Mouse (Mus musculus): ENCODE data around the gene Iqcd. TPM values are rescaled to one million over a fixed set of nuclear protein-coding genes. Genes with fewer than 3 reads are reported as not detected.

Iqcd gene
- polyA plus RNA-seq, 1 experiment from 2014 or later: 0.67 TPM

GRCm38 (mm10) chr5:120562956-120563913 is 25.6 kb upstream of the Iqcd start:
- H3K36me3 ChIP-seq (ENCODE audit: control insufficient read depth, insufficient read depth, low read length): no peaks in the 10 kb centered on the region
- H3K4me2 ChIP-seq (ENCODE audit: low read depth, low read length): peak overlapping the region; percentile 16; the same call in 1 of the 2 replicates
- no peak overlapping the region for H3K4me3 ChIP-seq (replicated peaks; ENCODE audit: low read length)
- 26% methylated on average over 28 of the region's 28 CpGs for WGBS
- H3K27ac ChIP-seq (ENCODE audit: low read length): peak overlapping the region; percentile 94
- H3K9me3 ChIP-seq (replicated peaks; ENCODE audit: control insufficient read depth, low read length): no peaks in the 10 kb centered on the region
- H3K27me3 ChIP-seq (ENCODE audit: control insufficient read depth, insufficient read depth, low read length): no peaks in the 10 kb centered on the region
- peak; percentile 74 for ATAC-seq (ENCODE audit: insufficient read depth, low FRiP score)
- H3K9ac ChIP-seq (ENCODE audit: low read length): peak overlapping the region; percentile 59
- H3K4me1 ChIP-seq (ENCODE audit: control insufficient read depth, insufficient read depth, low read length): peaks cover 80% of the 10 kb centered on the region

- Histone ChIP-seq H3K27ac (ENCODE audit: low read length) (peak overlapping the region; percentile 94), H3K9me3 (replicated peaks; ENCODE audit: control insufficient read depth, low read length) (no peaks in the 10 kb centered on the region), H3K4me2 (ENCODE audit: low read depth, low read length) (peak overlapping the region; percentile 16; the same call in 1 of the 2 replicates), H3K4me3 (replicated peaks; ENCODE audit: low read length) (no peak overlapping the region), H3K9ac (ENCODE audit: low read length) (no peak overlapping the region), H3K36me3 (ENCODE audit: control insufficient read depth, insufficient read depth, low read length) (no peaks in the 10 kb centered on the region), H3K27me3 (ENCODE audit: control insufficient read depth, insufficient read depth, low read length) (no peaks in the 10 kb centered on the region), H3K4me1 (ENCODE audit: control insufficient read depth, insufficient read depth, low read length) (peaks cover 80% of the 10 kb centered on the region)
- WGBS: 21% methylated on average over 4 of the region's 4 CpGs
- no peak for ATAC-seq (ENCODE audit: insufficient read depth, low FRiP score)
Observed at GRCm38 (mm10) chr5:120563914-120564311, 24.9 kb upstream of the Iqcd start.

GRCm38 (mm10) chr5:120565171-120565905 is 23.5 kb upstream of the Iqcd start:
- Histone ChIP-seq H3K27ac (ENCODE audit: low read length) (peak overlapping the region; percentile 74), H3K4me1 (ENCODE audit: control insufficient read depth, insufficient read depth, low read length) (peaks cover 79% of the 10 kb centered on the region), H3K9me3 (replicated peaks; ENCODE audit: control insufficient read depth, low read length) (no peaks in the 10 kb centered on the region), H3K4me2 (ENCODE audit: low read depth, low read length) (no peak overlapping the region), H3K36me3 (ENCODE audit: control insufficient read depth, insufficient read depth, low read length) (no peaks in the 10 kb centered on the region), H3K9ac (ENCODE audit: low read length) (peak overlapping the region; percentile 47), H3K27me3 (ENCODE audit: control insufficient read depth, insufficient read depth, low read length) (no peaks in the 10 kb centered on the region), H3K4me3 (replicated peaks; ENCODE audit: low read length) (no peak overlapping the region)
- ATAC-seq (ENCODE audit: insufficient read depth, low FRiP score): no peak
- 39% methylated on average over 15 of the region's 15 CpGs for WGBS

GRCm38 (mm10) chr5:120566101-120566500 is 22.7 kb upstream of the Iqcd start:
- Histone ChIP-seq H3K27me3 (ENCODE audit: control insufficient read depth, insufficient read depth, low read length) (no peaks in the 10 kb centered on the region), H3K4me2 (ENCODE audit: low read depth, low read length) (no peak overlapping the region; the same call in 1 of the 2 replicates), H3K4me3 (replicated peaks; ENCODE audit: low read length) (no peak overlapping the region), H3K27ac (ENCODE audit: low read length) (peak overlapping the region; percentile 74), H3K36me3 (ENCODE audit: control insufficient read depth, insufficient read depth, low read length) (no peaks in the 10 kb centered on the region), H3K9me3 (replicated peaks; ENCODE audit: control insufficient read depth, low read length) (no peaks in the 10 kb centered on the region), H3K9ac (ENCODE audit: low read length) (peak overlapping the region; percentile 47), H3K4me1 (ENCODE audit: control insufficient read depth, insufficient read depth, low read length) (peaks cover 80% of the 10 kb centered on the region)
- 52% methylated on average over 5 of the region's 5 CpGs for WGBS
- no peak for ATAC-seq (ENCODE audit: insufficient read depth, low FRiP score)

- no peaks in the 10 kb centered on the region for H3K36me3 ChIP-seq (ENCODE audit: control insufficient read depth, insufficient read depth, low read length)
- peak overlapping the region; percentile 47 for H3K9ac ChIP-seq (ENCODE audit: low read length)
- no peak overlapping the region for H3K4me2 ChIP-seq (ENCODE audit: low read depth, low read length)
- H3K9me3 ChIP-seq (replicated peaks; ENCODE audit: control insufficient read depth, low read length): no peaks in the 10 kb centered on the region
- peak overlapping the region; percentile 74 for H3K27ac ChIP-seq (ENCODE audit: low read length)
- no peaks in the 10 kb centered on the region for H3K27me3 ChIP-seq (ENCODE audit: control insufficient read depth, insufficient read depth, low read length)
- ATAC-seq (ENCODE audit: insufficient read depth, low FRiP score): no peak
- WGBS: 59% methylated on average over 9 of the region's 9 CpGs
- H3K4me3 ChIP-seq (replicated peaks; ENCODE audit: low read length): no peak overlapping the region
- peaks cover 84% of the 10 kb centered on the region for H3K4me1 ChIP-seq (ENCODE audit: control insufficient read depth, insufficient read depth, low read length)
Observed at GRCm38 (mm10) chr5:120566681-120567252, 22.0 kb upstream of the Iqcd start.

- Histone ChIP-seq H3K4me1 (ENCODE audit: control insufficient read depth, insufficient read depth, low read length) (peaks cover 87% of the 10 kb centered on the region), H3K27ac (ENCODE audit: low read length) (peak overlapping the region; percentile 74), H3K9ac (ENCODE audit: low read length) (peak overlapping the region; percentile 47), H3K27me3 (ENCODE audit: control insufficient read depth, insufficient read depth, low read length) (no peaks in the 10 kb centered on the region), H3K36me3 (ENCODE audit: control insufficient read depth, insufficient read depth, low read length) (no peaks in the 10 kb centered on the region), H3K4me3 (replicated peaks; ENCODE audit: low read length) (no peak overlapping the region), H3K9me3 (replicated peaks; ENCODE audit: control insufficient read depth, low read length) (no peaks in the 10 kb centered on the region), H3K4me2 (ENCODE audit: low read depth, low read length) (no peak overlapping the region)
- ATAC-seq (ENCODE audit: insufficient read depth, low FRiP score): no peak
- WGBS: 43% methylated on average over 21 of the region's 21 CpGs
Observed at GRCm38 (mm10) chr5:120567253-120567701, 21.5 kb upstream of the Iqcd start.

- ATAC-seq (ENCODE audit: insufficient read depth, low FRiP score): no peak
- Histone ChIP-seq H3K4me3 (replicated peaks; ENCODE audit: low read length) (no peak overlapping the region), H3K4me2 (ENCODE audit: low read depth, low read length) (no peak overlapping the region), H3K4me1 (ENCODE audit: control insufficient read depth, insufficient read depth, low read length) (peaks cover 86% of the 10 kb centered on the region), H3K9ac (ENCODE audit: low read length) (peak overlapping the region; percentile 47), H3K27me3 (ENCODE audit: control insufficient read depth, insufficient read depth, low read length) (no peaks in the 10 kb centered on the region), H3K9me3 (replicated peaks; ENCODE audit: control insufficient read depth, low read length) (no peaks in the 10 kb centered on the region), H3K36me3 (ENCODE audit: control insufficient read depth, insufficient read depth, low read length) (no peaks in the 10 kb centered on the region), H3K27ac (ENCODE audit: low read length) (peak overlapping the region; percentile 74)
- 63% methylated on average over 14 of the region's 14 CpGs for WGBS
Observed at GRCm38 (mm10) chr5:120567761-120568211, 21.0 kb upstream of the Iqcd start.

GRCm38 (mm10) chr5:120568336-120568768 is 20.5 kb upstream of the Iqcd start:
- peaks cover 81% of the 10 kb centered on the region for H3K4me1 ChIP-seq (ENCODE audit: control insufficient read depth, insufficient read depth, low read length)
- no peak overlapping the region for H3K4me2 ChIP-seq (ENCODE audit: low read depth, low read length)
- no peaks in the 10 kb centered on the region for H3K9me3 ChIP-seq (replicated peaks; ENCODE audit: control insufficient read depth, low read length)
- H3K36me3 ChIP-seq (ENCODE audit: control insufficient read depth, insufficient read depth, low read length): no peaks in the 10 kb centered on the region
- H3K27ac ChIP-seq (ENCODE audit: low read length): peak overlapping the region; percentile 74; the same call in 1 of the 2 replicates
- no peak overlapping the region for H3K4me3 ChIP-seq (replicated peaks; ENCODE audit: low read length)
- 57% methylated on average over 9 of the region's 9 CpGs for WGBS
- H3K9ac ChIP-seq (ENCODE audit: low read length): peak overlapping the region; percentile 47
- H3K27me3 ChIP-seq (ENCODE audit: control insufficient read depth, insufficient read depth, low read length): no peaks in the 10 kb centered on the region
- ATAC-seq (ENCODE audit: insufficient read depth, low FRiP score): no peak
